Mouse (Mus musculus) urinary bladder, postnatal 25 days (tissue): ENCODE data around the gene Inpp5f.
"Not testable (repeated sequence)": the region's sequence is repeated elsewhere in the genome, so short reads cannot be mapped to it uniquely, and the experiment has no call there.

Source experiments
- DNase-seq: peaks from one replicate; pipeline ENCODE4 v3.0.0; 2022; ENCODE audit warnings: low spot score

Inpp5f gene

GRCm38 (mm10) chr7:128664861-128665377 lies 53.8 kb downstream of the Inpp5f start:
- DNase-seq = no peak

GRCm38 (mm10) chr7:128667788-128668187 lies 56.7 kb downstream of the Inpp5f start:
- DNase-seq = no peak

GRCm38 (mm10) chr7:128668831-128669230 lies 57.7 kb downstream of the Inpp5f start:
- no peak for DNase-seq

GRCm38 (mm10) chr7:128671952-128672351 lies 60.8 kb downstream of the Inpp5f start:
- DNase-seq = no peak

GRCm38 (mm10) chr7:128672408-128673010 lies 61.4 kb downstream of the Inpp5f start:
- DNase-seq = no peak

- DNase-seq = no peak
Measured at GRCm38 (mm10) chr7:128678546-128678945, 67.4 kb downstream of the Inpp5f start.

- DNase-seq = peak; percentile 54
Measured at GRCm38 (mm10) chr7:128687821-128688564, 76.9 kb downstream of the Inpp5f start.

- no peak for DNase-seq
Measured at GRCm38 (mm10) chr7:128689347-128689746, 78.2 kb downstream of the Inpp5f start.

GRCm38 (mm10) chr7:128690070-128690469 lies 78.9 kb downstream of the Inpp5f start:
- DNase-seq = peak; percentile 90

GRCm38 (mm10) chr7:128690796-128691195 lies 79.7 kb downstream of the Inpp5f start:
- DNase-seq = no peak

- no peak for DNase-seq
Measured at GRCm38 (mm10) chr7:128692163-128692562, 81.0 kb downstream of the Inpp5f start.

- no peak for DNase-seq
Measured at GRCm38 (mm10) chr7:128694848-128695247, 83.7 kb downstream of the Inpp5f start.

GRCm38 (mm10) chr7:128699959-128700358 lies 88.8 kb downstream of the Inpp5f start:
- not testable (repeated sequence) for DNase-seq

GRCm38 (mm10) chr7:128705735-128706134 lies 94.6 kb downstream of the Inpp5f start:
- peak; percentile 54 for DNase-seq

- DNase-seq = no peak
Measured at GRCm38 (mm10) chr7:128717991-128718390, 106.9 kb downstream of the Inpp5f start.

- no peak for DNase-seq
Measured at GRCm38 (mm10) chr7:128724761-128725160, 113.6 kb downstream of the Inpp5f start.

GRCm38 (mm10) chr7:128725189-128725588 lies 114.1 kb downstream of the Inpp5f start:
- no peak for DNase-seq

GRCm38 (mm10) chr7:128726999-128727398 lies 115.9 kb downstream of the Inpp5f start:
- no peak for DNase-seq

GRCm38 (mm10) chr7:128727701-128728100 lies 116.6 kb downstream of the Inpp5f start:
- no peak for DNase-seq

- no peak for DNase-seq
Measured at GRCm38 (mm10) chr7:128728738-128729137, 117.6 kb downstream of the Inpp5f start.

- DNase-seq = no peak
Measured at GRCm38 (mm10) chr7:128731585-128731984, 120.5 kb downstream of the Inpp5f start.

GRCm38 (mm10) chr7:128738041-128738440 lies 126.9 kb downstream of the Inpp5f start:
- no peak for DNase-seq

- no peak for DNase-seq
Measured at GRCm38 (mm10) chr7:128739116-128739461, 128.0 kb downstream of the Inpp5f start.
